Mouse (Mus musculus) liver, postnatal 0 days (tissue): ENCODE data around the gene Paox. TPM values are rescaled to one million over a fixed set of nuclear protein-coding genes. Genes with fewer than 3 reads are reported as not detected.

ENCODE experiments used
- ATAC-seq: fragments of 200-750 bp; cut with Nextera tagmentation; 2 replicates; pipeline ENCODE4 v1.8.0; 2017; ENCODE audit warnings: mild to moderate bottlenecking, moderate library complexity
- DNase-seq: peaks from one replicate; pipeline ENCODE4 v3.0.0-alpha.2; 2016
- H3K27ac ChIP-seq: fragments of 300-500 bp; sonication (generic); 2 replicates; pipeline ENCODE4 v1.5.1; 2014; ENCODE audit warnings: antibody characterized with exemption, moderate library complexity, mild to moderate bottlenecking, low read depth
- H3K27me3 ChIP-seq: fragments of 300-500 bp; sonication (generic); 2 replicates; pipeline ENCODE4 v1.6.1; 2014; ENCODE audit warnings: low read length, control low read depth, mixed read lengths; ENCODE audit not compliant: insufficient read depth
- H3K36me3 ChIP-seq: fragments of 300-500 bp; sonication (generic); replicated peaks from 2 replicates; pipeline ENCODE4 v1.6.1; 2014; ENCODE audit warnings: mild to moderate bottlenecking, control low read depth, low read length, moderate library complexity, mixed read lengths; ENCODE audit not compliant: insufficient read depth
- H3K4me1 ChIP-seq: fragments of 300-500 bp; sonication (generic); 2 replicates; pipeline ENCODE4 v1.6.1; 2014; ENCODE audit warnings: antibody characterized with exemption, mild to moderate bottlenecking, control low read depth; ENCODE audit not compliant: insufficient read depth
- H3K4me2 ChIP-seq: fragments of 300-500 bp; sonication (generic); 2 replicates; pipeline ENCODE4 v1.6.1; 2014; ENCODE audit warnings: low read depth, mild to moderate bottlenecking, low read length, moderate library complexity, mixed read lengths
- H3K4me3 ChIP-seq: fragments of 300-500 bp; sonication (generic); 2 replicates; pipeline ENCODE4 v1.5.1; 2014; ENCODE audit warnings: low read depth, low read length
- H3K9ac ChIP-seq: fragments of 300-500 bp; sonication (generic); replicated peaks from 2 replicates; pipeline ENCODE4 v1.6.1; 2014; ENCODE audit warnings: mild to moderate bottlenecking, moderate library complexity
- H3K9me3 ChIP-seq: fragments of 300-500 bp; sonication (generic); 2 replicates; pipeline ENCODE4 v1.6.1; 2016; ENCODE audit warnings: mild to moderate bottlenecking, control low read depth, low read length, mixed read lengths
- CTCF ChIP-seq: sonication (generic); IDR thresholded peaks from 2 replicates; pipeline ENCODE4 v1.5.1; 2016; ENCODE audit warnings: antibody characterized with exemption, low read depth
- EP300 ChIP-seq: IDR thresholded peaks from 2 replicates; pipeline ENCODE4 v1.6.1; 2016; ENCODE audit warnings: antibody characterized with exemption, low read depth, mild to moderate bottlenecking
- WGBS: fragments of 180-500 bp; shearing (Covaris S2); extraction: QIAGEN DNeasy Blood & Tissue Kit; methylation state at CpG from one replicate; pipeline ENCODE4 v1.1.7; 2014; ENCODE audit not compliant: insufficient replicate concordance; 5-methylcytosine and 5-hydroxymethylcytosine counted together
- polyA plus RNA-seq: library from polyadenylated mRNA; unstranded; fragments of >200 nt; fragmentation: Nextera tagmentation; extraction: Ambion mirVana; gene quantifications from 2 replicates; pipeline ENCODE4 v1.2.1, GENCODE M21; 2015

Paox gene
- polyA plus RNA-seq, 1 experiment from 2014 or later: 14.0 TPM

DNA sequence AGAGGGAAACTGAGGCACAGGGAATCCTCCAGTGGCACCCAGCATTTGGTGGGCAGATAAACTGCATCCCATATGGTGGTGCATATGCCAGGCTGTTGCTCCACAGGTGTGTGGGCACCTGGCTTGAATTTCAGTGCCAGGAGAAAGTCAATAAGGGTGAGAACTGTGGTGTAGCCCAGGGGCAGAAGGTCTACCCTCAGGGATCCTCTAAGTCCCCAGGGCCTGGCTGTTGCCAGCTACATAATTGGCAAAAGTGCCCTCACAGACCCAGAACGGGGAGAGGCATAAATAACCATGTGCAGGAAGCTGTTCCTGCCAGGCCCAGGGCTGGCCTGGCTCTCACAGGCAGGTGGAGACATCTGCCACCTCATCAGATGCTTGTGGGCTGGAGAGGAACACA lies 57.3 kb downstream of the Paox start, which contains the start of gene Olfr523:
Gene Olfr523, plus strand, starts transcription at position 282 of the 400 bp plus-strand sequence.
- no peak within 1 kb of the TSS for H3K4me3 ChIP-seq
- H3K36me3 ChIP-seq: no peaks in the 10 kb centered on the region
- H3K27ac ChIP-seq: no peak within 1 kb of the TSS
- DNase-seq (no peak), ATAC-seq (no peak)
- 39% methylated on average over 1 of the region's 1 CpGs for WGBS
- no peaks in the 10 kb centered on the region for H3K9me3 ChIP-seq
- H3K27me3 ChIP-seq: no peaks in the 10 kb centered on the region
- TF ChIP-seq EP300 (no peak), CTCF (no peak)
- no peaks in the 10 kb centered on the region for H3K4me1 ChIP-seq
- no peak within 1 kb of the TSS for H3K9ac ChIP-seq
- H3K4me2 ChIP-seq: no peak within 1 kb of the TSS

DNA sequence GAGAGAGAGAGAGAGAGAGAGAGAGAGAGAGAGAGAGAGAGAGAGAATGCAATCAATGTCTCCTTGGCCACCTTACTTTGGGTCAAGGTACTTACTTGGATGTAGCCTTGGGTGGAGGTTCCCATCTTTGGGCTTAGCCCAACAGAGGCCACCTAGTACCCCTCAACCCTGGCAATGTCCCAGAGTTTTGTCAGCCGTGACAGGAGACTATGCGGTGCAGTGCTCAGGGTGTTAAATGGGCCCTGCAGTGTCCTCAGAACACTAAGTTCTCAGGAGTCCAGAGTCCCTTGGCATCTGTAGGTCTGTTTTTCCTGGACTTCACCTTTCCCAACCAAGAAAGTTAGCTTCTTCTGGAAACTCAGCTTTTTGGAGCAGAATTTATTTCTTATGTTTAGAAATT lies 63.6 kb downstream of the Paox start:
- no peaks in the 10 kb centered on the region for H3K9me3 ChIP-seq
- 93% methylated on average over 2 of the region's 2 CpGs for WGBS
- DNase-seq: no peak
- no peaks in the 10 kb centered on the region for H3K4me1 ChIP-seq
- no peak for TF ChIP-seq EP300
- TF ChIP-seq CTCF: no peak
- ATAC-seq: no peak
- H3K9ac ChIP-seq: no peak overlapping the region
- H3K27ac ChIP-seq: no peak overlapping the region
- no peaks in the 10 kb centered on the region for H3K36me3 ChIP-seq
- H3K27me3 ChIP-seq: no peaks in the 10 kb centered on the region
- no peak overlapping the region for H3K4me3 ChIP-seq
- H3K4me2 ChIP-seq: no peak overlapping the region

DNA sequence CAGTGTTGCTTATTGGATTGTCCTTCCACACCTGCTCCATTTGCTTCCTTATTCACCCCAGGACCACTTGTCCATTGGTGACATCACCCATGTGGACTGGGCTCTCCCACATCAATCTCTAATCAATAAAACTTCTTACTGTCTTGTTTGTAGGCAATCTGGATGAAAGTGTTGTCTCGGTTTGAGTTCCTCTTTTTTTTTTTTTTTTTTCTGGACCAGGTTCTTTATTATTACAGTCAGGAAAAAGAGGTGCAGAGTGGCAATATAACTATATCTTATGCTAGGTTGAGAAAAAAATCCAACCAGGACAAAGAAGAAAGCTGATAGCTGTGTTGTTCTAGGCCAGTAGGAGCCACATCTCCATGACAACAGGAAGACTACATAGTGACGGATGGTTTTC lies 65.1 kb downstream of the Paox start:
- H3K4me3 ChIP-seq: no peak overlapping the region
- H3K4me1 ChIP-seq: no peaks in the 10 kb centered on the region
- TF ChIP-seq CTCF (no peak), EP300 (no peak)
- H3K9me3 ChIP-seq: no peaks in the 10 kb centered on the region
- DNase-seq: no peak
- H3K36me3 ChIP-seq: no peaks in the 10 kb centered on the region
- ATAC-seq: no peak
- no peak overlapping the region for H3K4me2 ChIP-seq
- H3K9ac ChIP-seq: no peak overlapping the region
- no peak overlapping the region for H3K27ac ChIP-seq
- WGBS: 51% methylated on average over 2 of the region's 2 CpGs
- H3K27me3 ChIP-seq: no peaks in the 10 kb centered on the region

DNA sequence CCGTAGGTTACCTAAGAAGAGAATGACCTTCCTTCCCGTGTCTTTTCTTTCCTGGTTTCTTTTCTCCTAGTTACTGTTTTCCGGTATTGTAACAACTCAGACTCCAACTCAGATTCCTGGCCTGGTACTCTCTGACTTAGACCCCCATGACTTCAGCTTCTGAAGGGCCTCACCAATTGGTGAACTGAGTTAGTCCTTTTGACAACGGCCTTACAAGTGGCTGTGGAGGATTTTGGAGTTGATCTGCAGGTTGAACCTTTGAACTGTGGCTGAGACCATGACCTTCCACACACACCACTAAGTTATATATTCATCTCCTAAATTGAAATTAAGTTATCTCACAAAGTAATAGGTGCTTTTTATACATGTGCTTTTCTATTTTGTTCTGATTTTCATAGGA lies 68.6 kb downstream of the Paox start:
- WGBS: 75% methylated on average over 4 of the region's 4 CpGs
- H3K36me3 ChIP-seq: no peaks in the 10 kb centered on the region
- H3K27me3 ChIP-seq: no peaks in the 10 kb centered on the region
- DNase-seq: no peak
- H3K4me2 ChIP-seq: no peak overlapping the region
- H3K9me3 ChIP-seq: no peaks in the 10 kb centered on the region
- H3K4me1 ChIP-seq: no peaks in the 10 kb centered on the region
- no peak for ATAC-seq
- no peak overlapping the region for H3K4me3 ChIP-seq
- H3K27ac ChIP-seq: no peak overlapping the region
- TF ChIP-seq EP300 (no peak), CTCF (no peak)
- H3K9ac ChIP-seq: no peak overlapping the region

Other genes with a start within 250 kb of the Paox start
- not detected in 2 replicates for gene Kndc1, start 221.1 kb upstream of the Paox start, polyA plus RNA-seq
- gene Utf1, start 172.0 kb upstream of the Paox start, polyA plus RNA-seq: not detected in 2 replicates
- gene 6430531B16Rik, start 137.0 kb upstream of the Paox start, polyA plus RNA-seq: not detected in 2 replicates
- gene Adam8, start 123.2 kb upstream of the Paox start, polyA plus RNA-seq: 1.2 and 1.8 TPM in 2 replicates
- gene Zfp511, start 79.4 kb upstream of the Paox start, polyA plus RNA-seq: 10.5 and 10.7 TPM in 2 replicates
- gene Tubgcp2, start 79.1 kb upstream of the Paox start, polyA plus RNA-seq: 14.2 and 16.0 TPM in 2 replicates
- not detected in 2 replicates for gene Msx3, start 66.7 kb upstream of the Paox start, polyA plus RNA-seq
- 0.29 and 0.47 TPM in 2 replicates for gene Caly, start 33.3 kb upstream of the Paox start, polyA plus RNA-seq
- not detected in 2 replicates for gene Prap1, start 22.4 kb upstream of the Paox start, polyA plus RNA-seq
- gene Fuom, start 13.4 kb upstream of the Paox start, polyA plus RNA-seq: 75.8 and 88.9 TPM in 2 replicates
- gene Echs1, start 677 bp downstream of the Paox start, polyA plus RNA-seq: 194 and 203 TPM in 2 replicates
- 17.9 and 18.4 TPM in 2 replicates for gene Mtg1, start 21.8 kb downstream of the Paox start, polyA plus RNA-seq
- 0.08 TPM in 2 replicates for gene Sprn, start 39.1 kb downstream of the Paox start, polyA plus RNA-seq
- not detected in 2 replicates for gene Olfr522, start 49.0 kb downstream of the Paox start, polyA plus RNA-seq
- gene Olfr523, start 57.4 kb downstream of the Paox start, polyA plus RNA-seq: not detected in 2 replicates
- gene Olfr524, start 90.2 kb downstream of the Paox start, polyA plus RNA-seq: not detected in 2 replicates
- gene Cd163l1, start 102.5 kb downstream of the Paox start, polyA plus RNA-seq: 0.04 TPM in 1 of 2 replicates, not detected in the other
- not detected in 2 replicates for gene 5830411N06Rik, start 131.5 kb downstream of the Paox start, polyA plus RNA-seq
- not detected in 2 replicates for gene Olfr525, start 205.1 kb downstream of the Paox start, polyA plus RNA-seq
- gene Olfr527, start 218.2 kb downstream of the Paox start, polyA plus RNA-seq: not detected in 2 replicates
- gene Olfr60, start 245.9 kb downstream of the Paox start, polyA plus RNA-seq: not detected in 2 replicates